Mouse (Mus musculus): ENCODE results near the gene Zfp366.
A peak's percentile ranks its signal among the peaks of the same experiment; 100 is the strongest.

The Zfp366 gene

DNA sequence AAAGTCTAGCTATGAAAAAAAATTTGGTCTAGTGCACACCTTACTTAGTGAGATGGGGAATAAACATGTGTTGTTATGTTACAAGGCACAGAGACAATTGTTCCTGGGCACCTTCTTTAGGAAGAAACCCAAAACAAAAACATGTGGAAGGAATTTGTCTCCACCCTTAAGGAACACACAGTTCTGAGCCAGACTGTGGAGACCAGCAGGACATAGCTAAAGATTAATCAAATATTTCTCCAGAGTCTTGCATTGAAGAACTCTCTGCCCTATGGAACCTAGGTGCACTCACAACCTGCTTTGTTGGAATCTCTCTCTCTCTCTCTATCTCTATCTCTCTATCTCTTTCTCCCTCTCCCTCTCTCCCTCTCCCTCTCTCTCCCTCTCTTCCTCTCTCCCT is 69.6 kb downstream of the Zfp366 start:
- DNase-seq (ENCODE audit: low spot score in 2 of 2), result no peak

- DNase-seq (ENCODE audit: low spot score in 2 of 2), result peak in 1 of 2 experiments; percentile 55
These were observed 70.2 kb downstream of the Zfp366 start for GRCm38 (mm10) chr13:99254781-99255180.

DNA sequence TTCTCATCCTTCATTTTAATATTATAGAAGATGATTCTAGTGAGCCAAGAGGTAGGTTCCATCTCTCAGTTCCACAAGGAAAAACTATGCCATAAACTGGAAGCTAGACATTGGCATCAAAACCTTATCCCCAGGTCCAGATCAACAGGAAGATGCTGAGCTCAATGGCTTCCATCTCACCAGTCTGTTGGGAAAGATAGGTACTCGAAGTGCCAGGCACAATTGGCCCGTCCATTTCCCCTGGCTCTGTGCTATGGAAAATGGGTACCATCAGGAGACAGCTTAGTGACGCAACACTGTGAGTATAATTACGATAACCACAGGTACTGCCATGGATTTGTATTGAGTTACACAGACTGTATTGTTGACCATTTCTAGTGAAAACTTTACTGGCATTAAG is 72.3 kb downstream of the Zfp366 start:
- DNase-seq (ENCODE audit: low spot score in 2 of 2), result peak in 1 of 2 experiments; percentile 12

DNA sequence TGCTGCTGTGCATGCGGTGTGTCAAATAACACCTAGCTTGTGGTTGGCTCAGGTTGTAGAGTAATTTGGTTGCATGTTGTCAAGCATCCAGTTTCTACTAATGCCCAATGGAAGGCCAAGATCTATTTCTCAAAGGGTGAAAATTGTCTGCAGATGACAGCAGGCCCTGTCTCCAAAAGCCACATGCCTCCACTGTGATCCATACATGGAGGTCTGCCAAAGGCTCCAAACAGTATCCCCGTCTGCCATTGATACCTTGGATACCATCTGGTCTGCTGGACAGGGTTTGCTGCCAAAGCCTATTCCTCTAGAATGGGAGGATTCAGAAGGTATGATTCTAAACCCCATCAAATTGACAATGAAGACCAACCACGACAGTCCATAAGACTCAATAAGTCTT is 74.1 kb downstream of the Zfp366 start:
- DNase-seq (ENCODE audit: low spot score in 2 of 2), result peak in 1 of 2 experiments; percentile 29

- DNase-seq (ENCODE audit: low spot score in 2 of 2), result peak in 1 of 2 experiments; percentile 17
These were observed 75.0 kb downstream of the Zfp366 start for GRCm38 (mm10) chr13:99259502-99260174.

- DNase-seq (ENCODE audit: low spot score in 2 of 2), result peak in 1 of 2 experiments; percentile 30
These were observed 77.8 kb downstream of the Zfp366 start for GRCm38 (mm10) chr13:99262406-99262805.

GRCm38 (mm10) chr13:99263159-99263783 is 78.6 kb downstream of the Zfp366 start:
- no peak for DNase-seq (ENCODE audit: low spot score in 2 of 2)

GRCm38 (mm10) chr13:99264483-99264882 is 79.9 kb downstream of the Zfp366 start:
- DNase-seq (ENCODE audit: low spot score in 2 of 2), result no peak

DNA sequence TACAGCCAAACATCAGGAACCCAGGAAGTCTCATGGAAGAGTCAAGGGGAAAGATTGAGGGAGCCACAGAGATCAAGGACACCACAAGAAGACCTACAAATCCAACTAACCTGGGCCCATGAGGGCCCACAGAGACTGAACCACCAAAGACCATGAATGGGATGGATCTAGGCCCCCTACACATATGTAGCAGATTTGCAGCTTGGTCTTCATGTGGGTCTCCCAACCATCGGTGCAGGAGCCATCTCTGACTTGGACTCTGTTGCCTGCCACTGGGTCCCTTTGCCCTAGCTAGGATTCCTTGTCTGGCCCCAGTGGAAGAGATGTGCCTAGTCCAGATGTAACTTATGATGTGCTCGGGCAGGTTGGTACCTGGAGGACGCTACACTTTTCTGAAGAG is 87.4 kb downstream of the Zfp366 start:
- no peak for DNase-seq (ENCODE audit: low spot score in 2 of 2)

- DNase-seq (ENCODE audit: low spot score in 2 of 2), result no peak
These were observed 92.9 kb downstream of the Zfp366 start for GRCm38 (mm10) chr13:99277521-99277920.

DNA sequence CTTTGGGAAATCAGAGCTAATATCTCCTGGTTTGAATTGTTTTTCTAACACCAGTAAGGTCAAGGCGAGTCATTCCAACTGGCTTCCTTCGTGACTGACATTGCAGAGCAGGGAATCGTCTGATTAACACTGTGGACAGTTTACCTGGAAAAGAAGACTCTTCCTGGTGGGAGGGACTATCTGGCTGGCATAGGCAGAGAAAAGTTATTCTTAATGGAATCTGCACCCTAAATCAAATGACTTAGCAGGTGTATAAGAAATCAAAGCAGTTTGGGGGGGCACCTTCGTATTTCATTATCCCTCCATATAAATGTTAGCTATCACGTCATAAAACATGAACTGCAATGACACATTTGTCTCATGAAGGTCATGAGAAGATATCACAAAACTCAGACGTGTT is 93.9 kb downstream of the Zfp366 start:
- peak in 1 of 2 experiments; percentile 28 for DNase-seq (ENCODE audit: low spot score in 2 of 2)

- peak in 1 of 2 experiments; percentile 55 for DNase-seq (ENCODE audit: low spot score in 2 of 2)
These were observed 94.7 kb downstream of the Zfp366 start for GRCm38 (mm10) chr13:99279351-99279750.

- DNase-seq (ENCODE audit: low spot score in 2 of 2), result no peak
These were observed 98.3 kb downstream of the Zfp366 start for GRCm38 (mm10) chr13:99282961-99283360.

DNA sequence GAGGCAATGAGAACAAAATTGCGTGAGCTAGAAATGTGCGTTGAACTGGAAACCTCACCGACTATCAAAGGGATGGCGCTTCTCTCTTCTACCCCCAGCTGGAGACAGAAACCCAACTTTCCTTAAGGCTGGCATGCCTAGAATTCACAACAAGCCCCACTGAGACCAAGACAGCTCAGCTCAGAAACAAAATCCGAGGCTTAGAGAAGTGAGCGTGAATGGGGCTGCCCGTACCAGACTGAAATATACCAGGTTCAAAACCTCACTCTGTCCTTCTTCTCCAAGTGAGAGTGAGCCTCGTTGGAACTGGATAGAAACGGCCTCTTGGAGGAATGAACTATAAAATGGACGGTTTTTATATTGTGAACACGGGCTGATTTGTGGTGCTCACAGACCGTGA is 99.3 kb downstream of the Zfp366 start:
- DNase-seq (ENCODE audit: low spot score in 2 of 2), result no peak

DNA sequence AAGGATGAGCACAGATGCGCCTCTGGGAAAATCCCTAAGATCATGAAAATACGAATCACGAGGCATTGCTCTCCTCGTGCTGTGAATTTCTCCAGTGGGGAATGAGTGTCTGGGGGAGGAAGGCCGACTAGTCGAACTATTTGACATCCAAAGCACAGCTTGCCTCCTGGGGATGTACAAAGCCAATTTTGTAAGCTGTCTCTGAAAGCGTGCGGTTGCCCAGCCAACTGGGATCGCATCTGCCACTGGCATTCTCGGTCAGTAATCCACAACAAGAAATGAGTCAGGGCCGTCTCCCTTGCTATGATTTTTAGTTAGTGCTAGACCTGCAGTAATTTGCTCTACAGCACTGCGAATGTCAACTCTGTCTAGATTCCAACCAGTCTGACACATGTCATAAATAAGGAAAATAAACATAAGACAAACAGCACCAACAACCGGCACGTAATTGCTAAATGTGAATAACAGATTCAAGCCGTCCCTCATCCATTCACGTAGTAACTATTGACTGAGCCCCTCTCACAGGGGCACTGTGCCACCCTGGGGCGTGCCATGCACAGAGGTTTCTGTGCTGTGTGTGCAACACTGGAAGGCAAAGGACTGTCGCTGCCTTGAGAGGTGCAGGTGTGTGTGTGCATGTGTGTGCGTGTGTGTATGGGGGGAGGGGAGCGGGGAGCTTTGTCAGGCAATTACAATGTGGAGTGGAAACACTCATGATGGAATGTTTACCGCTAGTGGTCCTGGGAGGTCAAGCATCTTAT is 100.0 kb downstream of the Zfp366 start:
- no peak for DNase-seq (ENCODE audit: low spot score in 2 of 2)

- no peak for DNase-seq (ENCODE audit: low spot score in 2 of 2)
These were observed 100.6 kb downstream of the Zfp366 start for GRCm38 (mm10) chr13:99285241-99285640.

DNA sequence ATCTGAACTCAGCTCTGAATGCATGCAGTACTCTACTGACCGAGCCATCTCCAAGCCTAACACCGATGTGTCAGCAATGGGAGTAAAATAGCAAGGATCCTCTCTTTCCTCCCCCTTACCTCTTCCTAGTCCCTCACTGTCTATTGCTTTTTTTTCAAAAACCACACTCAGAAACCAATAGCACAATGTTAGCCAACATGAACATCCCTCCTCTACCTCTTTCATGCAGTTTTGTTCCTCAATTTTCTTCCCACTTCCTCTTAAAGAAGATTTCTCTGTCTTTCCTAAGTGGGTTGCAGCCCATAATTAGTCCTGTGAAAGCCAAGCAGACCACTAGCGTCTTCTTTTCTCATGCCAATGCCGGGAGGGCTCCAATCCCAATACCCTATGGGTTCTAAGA is 102.6 kb downstream of the Zfp366 start:
- DNase-seq (ENCODE audit: low spot score in 2 of 2), result no peak

GRCm38 (mm10) chr13:99287786-99288185 is 103.2 kb downstream of the Zfp366 start:
- DNase-seq (ENCODE audit: low spot score in 2 of 2), result no peak

DNA sequence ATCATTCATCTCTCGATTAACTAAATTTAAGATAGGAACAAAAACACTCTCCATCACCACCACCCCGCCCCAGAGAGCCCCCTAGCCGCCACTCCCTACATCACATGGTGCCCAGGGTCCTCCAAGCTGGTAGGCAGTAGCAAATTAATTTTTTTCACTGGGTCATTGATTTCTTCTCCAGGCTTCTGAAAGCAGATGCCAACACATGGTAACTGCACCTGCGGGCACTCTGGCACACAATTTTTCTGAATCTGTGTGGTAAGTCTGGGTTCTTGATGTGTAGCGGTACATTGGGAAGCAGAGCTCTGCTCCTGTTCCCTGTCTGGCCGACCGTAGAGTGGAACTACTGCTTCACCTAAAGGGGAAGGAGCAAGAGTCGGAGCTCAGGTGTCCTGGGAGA is 106.1 kb downstream of the Zfp366 start:
- DNase-seq (ENCODE audit: low spot score in 2 of 2), result no peak

DNA sequence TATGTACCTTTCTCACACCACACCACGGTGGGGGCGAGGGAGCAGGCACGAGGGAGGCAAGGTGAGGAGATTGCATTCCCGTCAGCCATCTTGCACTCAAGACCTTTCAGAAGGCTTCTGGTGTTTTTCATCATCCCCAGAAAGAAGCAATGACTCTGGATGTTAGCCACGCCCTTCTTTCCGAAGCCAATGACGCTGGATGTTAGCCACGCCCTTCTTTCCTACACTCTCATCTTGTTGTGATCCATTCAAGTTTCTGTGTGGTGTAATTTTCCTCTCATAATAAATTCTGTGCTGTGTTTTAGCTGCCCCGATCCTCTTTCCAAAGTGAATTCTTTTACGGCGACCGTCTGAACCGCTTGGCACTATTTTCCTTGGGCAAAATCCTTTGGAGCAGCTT is 109.6 kb downstream of the Zfp366 start:
- DNase-seq (ENCODE audit: low spot score in 2 of 2), result no peak

GRCm38 (mm10) chr13:99299921-99300320 is 115.3 kb downstream of the Zfp366 start:
- no peak for DNase-seq (ENCODE audit: low spot score in 2 of 2)
